Mouse (Mus musculus): Measurements from ENCODE around the gene Pdzk1ip1.

GRCm38 (mm10) chr4:115091806-115092205 lies 3.3 kb downstream of the Pdzk1ip1 start:
- TF ChIP-seq GATA1 (IDR thresholded peaks at IDR 0.05; ENCODE audit: low read depth, low read length), result no peak
- no peak for TF ChIP-seq SIN3A (IDR thresholded peaks at IDR 0.05; ENCODE audit: low read length)
- TF ChIP-seq POLR2A (IDR thresholded peaks at IDR 0.05; ENCODE audit: control insufficient read depth in 1 of 2, insufficient read depth in 1 of 2, low read depth in 1 of 2, low read length in 2 of 2, poor library complexity in 1 of 2), result no peak
- no peak for TF ChIP-seq TAL1 (IDR thresholded peaks at IDR 0.05; ENCODE audit: low read length)
- no peak for TF ChIP-seq CTCF (IDR thresholded peaks at IDR 0.05 in 2 of 3, conservative IDR thresholded peaks at IDR 0.05 in 1 of 3; ENCODE audit: control insufficient read depth in 1 of 3, insufficient read depth in 1 of 3, low read depth in 2 of 3, low read length in 3 of 3, poor library complexity in 1 of 3, severe bottlenecking in 1 of 3)
- no peak for TF ChIP-seq NELFE (IDR thresholded peaks at IDR 0.05; ENCODE audit: low read depth, low read length)
- no peak for TF ChIP-seq CHD1 (IDR thresholded peaks at IDR 0.05; ENCODE audit: low read depth, low read length)
- no peak for TF ChIP-seq UBTF (IDR thresholded peaks at IDR 0.05; ENCODE audit: borderline replicate concordance, insufficient read depth, low read depth, low read length)
- no peak for TF ChIP-seq RCOR1 (IDR thresholded peaks at IDR 0.05; ENCODE audit: low read depth, low read length)
- TF ChIP-seq SMC3 (IDR thresholded peaks at IDR 0.05; ENCODE audit: low read depth, low read length), result no peak
